Mouse (Mus musculus): ENCODE data around the gene Zfp281.

Gene Zfp281

GRCm38 (mm10) chr1:136613300-136613751 lies 11.4 kb upstream of the Zfp281 start:
- DNase-seq (ENCODE audit: low spot score): no peak

GRCm38 (mm10) chr1:136614748-136615440 lies 9.8 kb upstream of the Zfp281 start:
- DNase-seq (ENCODE audit: low spot score): no peak

DNA sequence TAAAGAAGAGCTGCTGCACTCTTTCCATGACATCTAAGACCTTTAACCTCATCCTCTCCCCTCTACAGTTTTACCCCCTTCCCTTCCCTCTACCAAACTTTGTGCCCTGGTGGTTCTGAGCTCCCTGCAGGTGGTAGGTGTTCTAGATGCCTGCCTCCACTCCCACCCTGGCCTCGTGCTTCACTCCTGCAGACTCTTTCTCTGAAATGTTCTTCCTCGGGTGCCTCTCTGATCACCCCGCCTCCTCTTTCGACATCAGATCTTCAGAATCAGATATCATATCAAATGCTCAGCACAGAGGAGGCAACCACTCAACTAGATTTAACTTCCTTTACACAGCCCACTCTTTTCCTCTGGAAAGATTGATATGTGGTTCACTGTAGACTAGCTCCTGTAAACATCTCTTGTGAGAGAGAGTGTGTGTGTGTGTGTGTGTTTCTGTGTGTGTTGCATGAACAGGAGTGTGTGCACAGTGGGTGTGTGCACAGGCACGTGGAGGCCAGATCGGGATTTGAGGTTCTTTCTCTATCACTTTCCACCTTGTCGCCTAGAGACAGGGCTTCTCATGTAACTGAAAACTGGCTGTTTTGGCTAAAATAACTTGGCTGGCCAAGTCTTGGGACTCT lies 7.4 kb upstream of the Zfp281 start:
- DNase-seq (ENCODE audit: low spot score): no peak

DNA sequence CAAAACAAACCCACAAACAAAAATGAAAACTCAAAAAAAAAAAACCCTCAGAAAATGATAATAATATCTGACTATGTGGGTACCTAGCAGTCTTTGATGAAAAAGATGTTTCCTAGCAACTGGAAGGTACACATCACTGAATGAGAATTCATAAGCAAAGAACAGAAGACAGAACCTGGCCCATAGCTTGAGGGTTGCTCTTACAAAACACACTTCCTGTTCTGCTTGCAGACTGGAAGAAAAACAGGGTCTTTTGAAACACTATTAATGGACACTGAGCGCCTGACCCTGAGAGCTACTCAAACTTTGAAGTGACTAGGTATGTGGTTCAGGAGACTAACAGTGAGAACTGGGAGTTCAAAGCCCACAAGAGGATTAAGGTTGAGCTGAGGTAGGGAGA lies 6.1 kb upstream of the Zfp281 start:
- no peak for DNase-seq (ENCODE audit: low spot score)

- DNase-seq (ENCODE audit: low spot score): peak; percentile 44
These were observed 556 bp downstream of the Zfp281 start for GRCm38 (mm10) chr1:136625019-136625895.

DNA sequence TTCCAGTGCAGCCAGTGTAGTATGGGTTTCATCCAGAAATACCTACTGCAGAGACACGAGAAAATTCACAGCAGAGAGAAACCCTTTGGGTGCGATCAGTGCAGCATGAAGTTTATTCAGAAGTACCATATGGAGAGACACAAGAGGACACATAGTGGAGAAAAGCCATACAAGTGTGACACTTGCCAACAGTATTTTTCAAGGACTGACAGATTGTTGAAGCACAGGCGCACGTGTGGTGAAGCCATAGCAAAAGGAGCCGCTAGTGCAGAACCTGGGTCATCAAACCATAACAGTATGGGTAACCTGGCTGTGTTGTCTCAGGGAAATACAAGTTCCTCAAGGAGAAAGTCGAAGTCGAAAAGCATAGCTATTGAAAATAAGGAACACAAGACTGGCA lies 1.4 kb downstream of the Zfp281 start:
- no peak for DNase-seq (ENCODE audit: low spot score)

DNA sequence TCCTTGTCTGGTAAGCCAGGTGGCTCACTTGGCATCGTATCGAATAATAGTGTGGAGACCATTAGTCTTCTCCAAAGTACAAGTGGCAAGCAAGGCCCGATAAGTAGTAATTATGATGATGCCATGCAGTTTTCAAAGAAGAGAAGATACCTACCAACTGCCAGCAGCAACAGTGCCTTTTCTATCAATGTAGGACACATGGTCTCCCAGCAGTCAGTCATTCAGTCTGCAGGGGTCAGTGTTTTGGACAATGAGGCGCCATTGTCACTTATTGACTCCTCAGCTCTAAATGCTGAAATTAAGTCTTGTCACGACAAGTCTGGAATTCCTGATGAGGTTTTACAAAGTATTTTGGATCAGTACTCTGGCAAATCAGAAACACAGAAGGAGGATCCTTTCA lies 2.1 kb downstream of the Zfp281 start:
- no peak for DNase-seq (ENCODE audit: low spot score)

GRCm38 (mm10) chr1:136627591-136627990 lies 2.9 kb downstream of the Zfp281 start:
- DNase-seq (ENCODE audit: low spot score): no peak

GRCm38 (mm10) chr1:136632891-136633290 lies 8.2 kb downstream of the Zfp281 start:
- DNase-seq (ENCODE audit: low spot score): no peak

- DNase-seq (ENCODE audit: low spot score): no peak
These were observed 10.9 kb downstream of the Zfp281 start for GRCm38 (mm10) chr1:136635644-136636043.

GRCm38 (mm10) chr1:136636946-136637345 lies 12.2 kb downstream of the Zfp281 start:
- DNase-seq (ENCODE audit: low spot score): no peak

- no peak for DNase-seq (ENCODE audit: low spot score)
These were observed 13.0 kb downstream of the Zfp281 start for GRCm38 (mm10) chr1:136637696-136638095.

- DNase-seq (ENCODE audit: low spot score): no peak
These were observed 13.5 kb downstream of the Zfp281 start for GRCm38 (mm10) chr1:136638211-136638610.

DNA sequence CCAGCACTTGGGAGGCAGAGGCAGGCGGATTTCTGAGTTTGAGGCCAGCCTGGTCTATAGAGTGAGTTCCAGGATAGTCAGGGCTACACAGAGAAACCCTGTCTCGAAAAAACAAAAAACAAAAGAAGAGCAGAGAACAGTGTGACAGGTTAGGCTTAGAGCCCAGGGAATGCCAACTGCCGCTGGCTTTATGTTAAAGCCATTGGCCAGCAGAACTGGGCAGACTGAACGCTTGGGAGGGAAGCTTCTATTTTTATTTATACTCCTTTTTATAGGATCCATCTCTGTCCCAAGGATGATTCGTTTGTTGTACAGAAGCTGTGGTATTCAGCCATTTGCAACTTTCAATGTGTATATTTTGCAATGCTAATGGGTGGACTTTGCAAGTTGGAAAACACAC lies 14.0 kb downstream of the Zfp281 start:
- no peak for DNase-seq (ENCODE audit: low spot score)

GRCm38 (mm10) chr1:136639221-136639620 lies 14.5 kb downstream of the Zfp281 start:
- DNase-seq (ENCODE audit: low spot score): no peak

DNA sequence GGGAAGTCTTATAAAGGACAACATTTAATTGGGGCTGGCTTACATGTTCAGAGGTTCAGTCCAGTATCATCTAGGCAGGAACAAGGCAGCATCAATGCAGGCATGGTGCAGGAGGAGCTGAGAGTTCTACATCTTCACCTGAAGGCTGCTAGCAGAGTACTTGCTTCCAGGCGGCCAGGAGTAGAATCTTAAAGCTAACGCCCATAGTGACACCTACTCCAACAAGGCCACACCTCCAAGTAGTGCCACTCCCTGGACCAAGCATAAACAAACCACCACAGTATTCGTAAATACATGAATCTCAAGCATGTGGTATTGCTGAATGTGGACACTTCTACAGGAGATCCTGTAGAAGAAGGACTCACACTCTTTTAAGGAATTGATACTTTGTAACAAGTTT lies 18.0 kb downstream of the Zfp281 start:
- no peak for DNase-seq (ENCODE audit: low spot score)

- DNase-seq (ENCODE audit: low spot score): no peak
These were observed 19.8 kb downstream of the Zfp281 start for GRCm38 (mm10) chr1:136644486-136644885.

DNA sequence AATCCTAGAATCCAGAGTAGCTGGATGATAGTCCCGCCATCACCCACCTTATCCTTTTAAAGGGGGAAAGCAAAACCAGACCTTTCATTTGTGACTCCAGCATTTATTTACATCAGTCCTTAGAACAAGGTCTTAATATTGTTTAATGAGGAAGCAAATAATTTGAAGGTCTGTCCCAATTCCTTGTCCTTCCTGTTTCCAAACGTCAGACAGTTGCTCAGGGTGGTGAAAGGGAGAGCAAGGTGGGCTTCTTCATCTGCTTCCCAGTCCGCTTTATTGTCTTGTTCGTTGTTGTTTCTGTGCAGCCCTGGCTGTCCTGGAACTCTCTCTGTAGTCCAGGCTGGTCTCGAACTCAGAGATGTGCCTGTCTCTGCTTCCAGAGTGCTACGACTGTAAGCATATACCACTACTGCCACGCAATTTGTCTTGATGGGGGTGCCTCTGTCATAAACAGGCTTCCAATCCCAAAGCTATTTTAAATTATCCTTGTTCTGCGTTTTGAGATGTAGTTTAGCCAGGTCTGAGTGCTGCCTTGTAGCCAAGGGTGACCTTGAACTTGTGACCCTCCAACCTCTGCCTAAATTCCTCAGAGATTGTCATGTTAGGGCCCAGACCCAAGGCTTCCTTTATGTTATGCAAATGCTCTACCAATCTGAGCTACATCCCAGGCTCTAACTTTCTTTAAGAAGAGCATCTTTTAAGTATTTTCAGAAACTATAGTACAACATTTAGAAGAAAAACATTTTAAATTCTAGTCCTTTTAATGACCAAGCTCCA lies 21.3 kb downstream of the Zfp281 start:
- DNase-seq (ENCODE audit: low spot score): no peak

- no peak for DNase-seq (ENCODE audit: low spot score)
These were observed 27.4 kb downstream of the Zfp281 start for GRCm38 (mm10) chr1:136652066-136652465.

DNA sequence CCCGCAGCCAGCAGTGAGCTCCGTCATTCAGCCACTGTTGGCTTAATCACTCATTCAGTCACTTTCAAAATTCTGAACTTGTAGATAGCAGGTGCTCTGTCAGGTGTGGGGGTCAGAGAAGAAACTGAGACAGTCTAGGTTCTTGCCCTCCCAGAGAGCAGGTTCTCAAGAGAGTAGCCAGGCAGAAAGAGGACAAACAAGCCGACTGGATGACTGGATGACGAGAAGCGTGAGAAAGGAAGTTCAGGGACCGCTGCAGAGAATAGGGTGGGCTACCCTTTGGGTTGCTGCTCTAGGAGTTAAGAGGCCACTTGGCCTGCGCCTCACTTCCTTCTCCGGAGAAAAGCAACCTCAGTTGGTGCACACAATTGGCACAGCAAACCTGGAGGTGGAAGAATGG lies 28.8 kb downstream of the Zfp281 start:
- DNase-seq (ENCODE audit: low spot score): no peak

DNA sequence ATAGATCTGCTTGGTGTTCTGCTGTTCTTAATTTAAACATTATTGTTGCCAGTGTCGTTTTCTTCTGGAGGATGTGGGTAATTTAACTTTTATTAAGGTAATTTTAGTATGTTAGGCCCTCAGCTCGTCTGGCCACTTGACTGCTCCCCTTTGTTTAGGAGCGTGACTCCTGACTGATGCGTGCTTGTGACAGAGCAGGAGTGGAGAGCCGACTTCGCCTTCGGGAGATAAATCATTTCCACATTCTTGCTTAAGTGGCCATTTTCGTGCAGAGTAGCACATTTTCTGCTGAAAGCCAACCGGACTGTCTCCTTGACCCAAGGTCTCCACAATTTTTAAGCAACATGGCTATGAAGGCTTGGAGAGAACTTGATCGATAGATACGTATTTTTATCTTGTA lies 29.7 kb downstream of the Zfp281 start:
- DNase-seq (ENCODE audit: low spot score): no peak

DNA sequence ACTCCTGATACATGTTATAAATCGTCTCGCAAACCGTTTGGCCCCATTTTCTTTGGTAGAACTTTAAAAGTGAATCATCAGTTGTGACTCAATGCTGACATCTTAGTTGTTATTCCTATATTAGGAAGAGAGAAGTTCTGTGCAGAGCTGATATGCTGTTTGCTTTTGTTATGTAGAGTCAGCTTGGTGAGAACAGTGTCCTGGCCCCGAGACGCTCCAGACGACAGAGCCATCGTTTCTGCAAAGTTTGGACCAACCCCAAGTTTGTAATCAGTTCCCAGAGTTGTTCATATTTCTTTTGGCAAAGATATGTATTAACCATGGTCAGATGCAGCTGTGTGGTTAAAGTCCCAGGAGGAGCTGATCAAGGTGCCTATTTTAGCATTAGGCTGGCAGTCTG lies 31.9 kb downstream of the Zfp281 start:
- no peak for DNase-seq (ENCODE audit: low spot score)

Measured in MN1 (cell line).